Mouse (Mus musculus): Measurements from ENCODE around the gene Mgp. TPM values are rescaled to one million over a fixed set of nuclear protein-coding genes. Genes with fewer than 3 reads are reported as not detected.

Mgp gene
- polyA plus RNA-seq, 1 experiment = 4.0 TPM

DNA sequence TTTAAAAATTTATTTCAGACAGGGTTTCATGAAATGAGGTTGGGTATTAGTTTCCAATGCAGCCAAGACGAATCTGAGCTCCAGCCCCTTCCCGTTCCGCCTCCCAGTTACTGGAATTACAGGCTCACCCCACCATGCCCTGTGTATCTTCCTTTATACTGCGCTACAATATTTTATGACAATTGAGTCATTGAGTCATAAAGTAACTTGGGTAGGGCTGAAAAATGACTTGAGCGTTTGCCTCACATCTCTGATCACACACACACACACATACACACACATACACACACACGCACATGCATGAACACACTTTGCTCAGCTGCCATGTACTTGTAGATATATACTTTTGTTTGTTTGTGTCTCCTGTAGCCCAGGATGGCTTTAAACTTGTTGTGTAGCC is 38.6 kb upstream of the Mgp start:
- peaks cover 4% of the 10 kb centered on the region for H3K4me1 ChIP-seq (ENCODE audit: control insufficient read depth, insufficient read depth, low read length)
- H3K27ac ChIP-seq (ENCODE audit: insufficient read depth, low read depth, low read length) = no peak overlapping the region
- no peak overlapping the region for H3K4me3 ChIP-seq (ENCODE audit: insufficient read depth, low read length)
- TF ChIP-seq CTCF (IDR thresholded peaks at IDR 0.05; ENCODE audit: low read depth, low read length) = no peak
- TF ChIP-seq POLR2A (IDR thresholded peaks at IDR 0.05; ENCODE audit: borderline replicate concordance, low read depth, low read length) = no peak

DNA sequence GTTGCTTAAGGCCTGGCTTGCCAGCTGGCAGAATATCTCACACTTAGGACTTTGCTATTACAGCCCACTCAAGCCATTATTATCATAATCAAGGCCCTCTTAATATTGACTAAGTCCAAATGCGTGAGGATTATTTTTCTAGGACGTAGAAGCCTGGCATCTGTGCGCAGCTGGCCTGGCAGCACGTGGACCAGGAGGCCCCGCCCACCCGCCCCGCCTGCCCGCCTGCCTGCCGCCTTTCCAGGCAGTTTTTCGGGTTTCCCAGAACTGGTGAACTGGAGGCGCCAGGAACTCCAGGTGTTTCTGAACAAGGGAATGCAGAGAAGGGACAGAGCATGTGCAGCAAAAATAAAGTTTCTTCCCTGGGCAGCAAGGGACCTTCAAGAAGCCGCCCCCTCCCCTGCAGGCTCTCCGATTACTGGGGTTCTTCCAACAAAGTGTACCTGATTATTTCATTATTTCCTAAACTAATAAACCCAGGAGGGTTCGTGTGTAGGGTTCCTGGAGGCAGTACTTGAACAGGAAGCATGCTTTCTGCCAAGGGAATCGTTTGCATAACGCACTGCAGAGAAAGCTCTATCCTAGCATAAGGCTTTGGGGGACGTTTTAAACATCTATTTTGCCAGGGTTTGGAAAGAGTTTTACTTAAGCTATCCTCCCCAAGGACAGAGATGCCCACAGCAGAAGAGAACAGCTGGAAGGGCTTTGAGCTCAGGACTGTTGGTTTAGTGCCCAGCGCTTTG is 37.9 kb upstream of the Mgp start:
- Histone ChIP-seq H3K4me3 (ENCODE audit: insufficient read depth, low read length) (no peak overlapping the region), H3K27ac (ENCODE audit: insufficient read depth, low read depth, low read length) (no peak overlapping the region), H3K4me1 (ENCODE audit: control insufficient read depth, insufficient read depth, low read length) (peaks cover 4% of the 10 kb centered on the region)
- TF ChIP-seq POLR2A (IDR thresholded peaks at IDR 0.05; ENCODE audit: borderline replicate concordance, low read depth, low read length) (no peak), CTCF (IDR thresholded peaks at IDR 0.05; ENCODE audit: low read depth, low read length) (no peak)

DNA sequence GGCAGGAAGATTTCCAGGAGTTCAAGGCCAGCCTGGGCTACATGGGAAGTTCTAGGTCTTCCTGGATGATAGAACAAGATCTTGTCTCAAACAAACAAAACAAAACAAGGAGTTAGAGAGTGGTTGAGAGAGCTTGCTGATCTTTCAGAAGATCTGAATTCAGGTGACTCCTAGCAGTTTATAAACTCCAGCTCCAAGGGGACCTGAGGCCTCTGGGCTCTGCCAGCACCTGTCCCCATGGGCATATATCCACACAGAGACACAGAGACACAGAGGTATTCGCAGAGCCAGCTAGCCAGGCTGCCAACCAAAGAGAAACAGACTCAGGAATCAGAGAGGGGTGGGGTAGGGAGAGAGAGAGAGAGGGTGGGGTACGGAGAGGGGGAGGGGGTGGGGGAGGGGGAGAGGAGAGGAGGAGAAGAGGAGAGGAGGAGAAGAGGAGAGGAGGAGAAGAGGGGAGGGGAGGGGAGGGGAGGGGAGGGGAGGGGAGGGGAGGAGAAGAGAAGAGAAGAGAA is 37.2 kb upstream of the Mgp start:
- Histone ChIP-seq H3K27ac (ENCODE audit: insufficient read depth, low read depth, low read length) (no peak overlapping the region), H3K4me1 (ENCODE audit: control insufficient read depth, insufficient read depth, low read length) (peaks cover 4% of the 10 kb centered on the region), H3K4me3 (ENCODE audit: insufficient read depth, low read length) (no peak overlapping the region)
- TF ChIP-seq POLR2A (IDR thresholded peaks at IDR 0.05; ENCODE audit: borderline replicate concordance, low read depth, low read length) (no peak), CTCF (IDR thresholded peaks at IDR 0.05; ENCODE audit: low read depth, low read length) (no peak)

DNA sequence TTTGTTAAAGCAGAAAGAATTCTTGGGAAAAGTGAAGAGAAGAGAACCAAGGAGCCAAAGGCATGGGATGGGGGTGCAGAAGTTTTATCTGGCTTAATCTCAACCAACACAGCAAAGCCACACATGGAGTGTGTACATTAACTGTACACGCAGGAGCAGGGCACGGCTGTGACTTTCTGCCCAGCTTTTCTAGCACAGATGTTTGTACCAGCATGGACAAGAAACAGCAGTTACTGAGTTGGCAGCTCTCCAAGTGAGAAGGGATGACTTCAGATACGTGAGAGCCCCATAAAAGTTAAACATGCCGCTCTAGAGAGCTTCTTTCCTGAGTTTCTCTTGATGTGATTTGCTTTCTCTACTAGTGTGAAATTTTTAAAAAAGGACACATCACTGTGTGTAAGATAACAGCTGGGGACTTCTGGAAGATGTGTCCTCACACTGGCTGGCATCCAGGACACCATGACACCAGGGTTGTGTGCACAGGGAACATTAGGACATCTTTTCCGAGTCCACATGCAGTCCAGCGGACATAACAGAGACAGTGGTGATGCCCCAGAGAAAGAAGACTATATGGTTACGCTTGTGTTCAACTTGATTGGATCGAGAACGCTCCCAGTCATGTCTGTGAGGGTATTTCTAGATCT is 34.7 kb upstream of the Mgp start:
- Histone ChIP-seq H3K4me3 (ENCODE audit: insufficient read depth, low read length) (no peak overlapping the region), H3K4me1 (ENCODE audit: control insufficient read depth, insufficient read depth, low read length) (peaks cover 4% of the 10 kb centered on the region), H3K27ac (ENCODE audit: insufficient read depth, low read depth, low read length) (no peak overlapping the region)
- TF ChIP-seq CTCF (IDR thresholded peaks at IDR 0.05; ENCODE audit: low read depth, low read length) (no peak), POLR2A (IDR thresholded peaks at IDR 0.05; ENCODE audit: borderline replicate concordance, low read depth, low read length) (no peak)

DNA sequence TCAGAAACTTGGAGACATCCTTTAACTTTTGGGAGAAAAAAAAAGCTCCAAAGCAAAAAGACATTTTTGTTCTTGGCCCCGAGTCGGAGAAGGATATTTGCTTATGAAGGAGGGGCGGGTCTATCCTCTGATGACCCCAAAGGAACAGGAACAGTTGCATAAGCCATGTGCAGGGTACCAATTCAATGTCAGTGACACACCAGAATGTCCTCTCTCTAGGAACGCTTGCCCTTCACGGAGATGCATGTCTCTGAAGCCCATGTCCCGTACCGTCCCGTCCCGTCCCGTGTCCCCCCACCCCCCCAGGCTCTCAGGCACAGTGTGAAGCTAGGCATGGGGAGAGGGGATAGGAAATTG is 31.3 kb upstream of the Mgp start:
- Histone ChIP-seq H3K4me3 (ENCODE audit: insufficient read depth, low read length) (no peak overlapping the region), H3K27ac (ENCODE audit: insufficient read depth, low read depth, low read length) (no peak overlapping the region), H3K4me1 (ENCODE audit: control insufficient read depth, insufficient read depth, low read length) (peaks cover 18% of the 10 kb centered on the region)
- TF ChIP-seq POLR2A (IDR thresholded peaks at IDR 0.05; ENCODE audit: borderline replicate concordance, low read depth, low read length) (no peak), CTCF (IDR thresholded peaks at IDR 0.05; ENCODE audit: low read depth, low read length) (no peak)

DNA sequence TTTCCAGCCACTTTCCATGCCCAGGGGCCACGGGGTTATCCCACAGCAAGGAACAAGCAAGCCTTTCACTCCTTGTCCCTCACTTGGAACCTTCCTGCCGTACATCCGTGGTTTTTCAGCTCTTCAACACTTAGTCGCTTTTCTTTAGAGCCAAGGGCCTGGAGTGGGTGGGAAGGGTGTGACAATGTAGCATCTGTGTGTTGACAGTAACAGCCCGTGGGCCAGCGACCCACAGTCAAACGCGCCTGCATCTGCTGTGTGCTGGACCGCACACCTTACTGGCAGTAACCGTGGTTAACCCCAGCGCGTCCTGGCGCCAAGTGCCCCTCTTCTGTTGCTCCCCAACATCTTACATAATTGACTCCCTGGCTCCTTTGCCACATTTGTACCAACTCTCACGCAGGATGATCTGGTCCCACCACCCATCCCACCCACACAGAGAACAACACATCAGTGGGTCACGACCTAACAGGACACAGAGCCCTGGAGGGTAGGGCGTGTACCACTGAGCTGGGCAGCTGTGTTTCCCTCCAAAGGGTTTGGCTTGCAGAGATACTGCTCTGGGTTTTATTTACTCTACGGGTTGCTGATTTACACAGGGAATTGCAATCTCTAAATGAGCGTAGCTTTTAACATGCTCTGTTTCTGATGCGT is 30.8 kb upstream of the Mgp start:
- peaks cover 18% of the 10 kb centered on the region for H3K4me1 ChIP-seq (ENCODE audit: control insufficient read depth, insufficient read depth, low read length)
- H3K4me3 ChIP-seq (ENCODE audit: insufficient read depth, low read length) = no peak overlapping the region
- no peak for TF ChIP-seq CTCF (IDR thresholded peaks at IDR 0.05; ENCODE audit: low read depth, low read length)
- TF ChIP-seq POLR2A (IDR thresholded peaks at IDR 0.05; ENCODE audit: borderline replicate concordance, low read depth, low read length) = no peak
- H3K27ac ChIP-seq (ENCODE audit: insufficient read depth, low read depth, low read length) = no peak overlapping the region

DNA sequence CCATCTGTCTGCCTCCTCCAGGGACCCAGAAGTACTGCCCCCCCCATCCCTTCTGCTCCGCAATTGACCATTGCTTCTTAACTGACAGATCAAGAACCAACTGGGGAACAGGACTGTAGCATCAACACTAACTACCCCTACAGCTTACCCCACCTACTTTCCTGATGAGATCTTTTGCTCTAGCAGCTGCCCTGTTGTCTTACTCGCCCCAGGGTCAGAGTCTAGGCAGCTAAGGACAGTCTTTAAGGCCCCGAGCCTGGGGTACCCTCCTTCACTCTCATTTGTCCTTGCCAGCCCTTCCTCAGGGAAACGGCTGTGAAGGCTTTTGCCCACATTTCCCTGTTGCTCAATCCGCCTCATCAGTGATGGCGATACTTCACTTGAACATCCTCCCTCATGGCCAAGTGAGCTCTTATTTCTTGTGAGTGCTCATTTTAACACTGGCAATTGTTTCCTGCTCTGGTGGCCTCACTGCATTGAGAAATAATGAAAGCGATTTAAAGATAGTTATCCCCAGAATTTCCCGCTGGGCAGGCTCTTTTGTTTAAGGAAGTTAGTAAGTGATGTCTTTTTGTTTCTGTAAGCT is 28.4 kb upstream of the Mgp start:
- no peak for TF ChIP-seq CTCF (IDR thresholded peaks at IDR 0.05; ENCODE audit: low read depth, low read length)
- TF ChIP-seq POLR2A (IDR thresholded peaks at IDR 0.05; ENCODE audit: borderline replicate concordance, low read depth, low read length) = no peak
- peaks cover 36% of the 10 kb centered on the region for H3K4me1 ChIP-seq (ENCODE audit: control insufficient read depth, insufficient read depth, low read length)
- peak overlapping the region; percentile 32 for H3K27ac ChIP-seq (ENCODE audit: insufficient read depth, low read depth, low read length)
- peak overlapping the region; percentile 25 for H3K4me3 ChIP-seq (ENCODE audit: insufficient read depth, low read length)

DNA sequence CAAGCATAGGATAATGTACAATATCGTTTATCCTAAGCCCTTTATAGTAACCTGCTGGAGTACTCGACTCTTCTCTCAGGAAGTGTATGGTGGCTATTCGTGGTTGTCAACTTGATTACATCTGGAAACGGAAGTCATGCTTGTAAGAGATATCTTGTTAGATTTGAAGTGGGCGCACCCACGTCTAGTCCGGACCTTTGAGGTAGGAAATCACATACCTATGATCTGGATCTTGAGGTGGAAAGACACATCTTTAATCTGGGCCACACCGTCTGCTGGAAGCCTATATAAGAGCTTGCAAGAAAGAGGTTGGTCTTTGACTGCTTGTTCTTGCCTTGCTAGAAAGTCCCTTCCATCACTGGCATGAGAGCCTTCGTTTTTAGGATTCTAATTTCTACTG is 26.9 kb upstream of the Mgp start:
- no peak for TF ChIP-seq CTCF (IDR thresholded peaks at IDR 0.05; ENCODE audit: low read depth, low read length)
- no peak for TF ChIP-seq POLR2A (IDR thresholded peaks at IDR 0.05; ENCODE audit: borderline replicate concordance, low read depth, low read length)
- no peak overlapping the region for H3K27ac ChIP-seq (ENCODE audit: insufficient read depth, low read depth, low read length)
- H3K4me1 ChIP-seq (ENCODE audit: control insufficient read depth, insufficient read depth, low read length) = peaks cover 41% of the 10 kb centered on the region
- H3K4me3 ChIP-seq (ENCODE audit: insufficient read depth, low read length) = no peak overlapping the region

DNA sequence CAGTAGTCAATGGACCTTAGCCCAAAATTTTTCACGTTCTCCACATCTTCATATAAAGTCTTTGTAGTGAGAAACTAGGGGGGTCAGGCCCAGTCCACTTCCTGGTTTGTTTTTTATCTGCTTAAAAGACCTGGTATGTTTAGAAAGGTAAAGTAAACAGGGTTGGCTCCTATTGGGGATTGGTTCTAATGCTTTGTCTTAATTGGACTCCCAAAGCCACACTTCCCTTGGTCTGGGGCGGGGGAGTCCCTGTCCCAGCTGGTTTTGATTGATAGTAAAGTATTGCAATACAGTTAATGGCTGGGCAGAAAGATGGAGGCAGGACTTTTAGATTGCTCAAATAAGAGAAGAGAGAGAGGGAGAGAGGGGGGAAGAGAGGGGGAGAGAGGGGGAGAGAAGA is 25.4 kb upstream of the Mgp start:
- peaks cover 41% of the 10 kb centered on the region for H3K4me1 ChIP-seq (ENCODE audit: control insufficient read depth, insufficient read depth, low read length)
- H3K4me3 ChIP-seq (ENCODE audit: insufficient read depth, low read length) = no peak overlapping the region
- TF ChIP-seq POLR2A (IDR thresholded peaks at IDR 0.05; ENCODE audit: borderline replicate concordance, low read depth, low read length) (no peak), CTCF (IDR thresholded peaks at IDR 0.05; ENCODE audit: low read depth, low read length) (no peak)
- H3K27ac ChIP-seq (ENCODE audit: insufficient read depth, low read depth, low read length) = no peak overlapping the region

Data from bone marrow macrophage, adult 2 months (primary cell).